Mouse (Mus musculus) cortical plate, adult 2 months (tissue): ENCODE results near the gene Shisa4. TPM values are rescaled to one million over a fixed set of nuclear protein-coding genes. Genes with fewer than 3 reads are reported as not detected.
A peak's percentile ranks its signal among the peaks of the same experiment; 100 is the strongest.
"Not testable (repeated sequence)": the region's sequence is repeated elsewhere in the genome, so short reads cannot be mapped to it uniquely, and the experiment has no call there.

Source experiments
- H3K27ac ChIP-seq: fragments of 200-500 bp; 2 replicates; pipeline ENCODE4 v1.5.1; 2012; ENCODE audit warnings: low read length, control low read depth, inconsistent platforms; ENCODE audit not compliant: insufficient read depth
- H3K4me1 ChIP-seq: fragments of 200-500 bp; 2 replicates; pipeline ENCODE4 v1.6.1; 2011; ENCODE audit warnings: low read length; ENCODE audit not compliant: control insufficient read depth, insufficient read depth
- H3K4me3 ChIP-seq: fragments of 200-500 bp; 2 replicates; pipeline ENCODE4 v1.5.1; 2011; ENCODE audit warnings: mild to moderate bottlenecking, low read length, control low read depth; ENCODE audit not compliant: insufficient read depth
- CTCF ChIP-seq: fragments of 200-500 bp; IDR thresholded peaks from 2 replicates; pipeline ENCODE4 v1.5.1; 2011; ENCODE audit warnings: mild to moderate bottlenecking, control low read depth, low read length; ENCODE audit not compliant: insufficient read depth; ENCODE audit errors: extremely low read depth
- POLR2A ChIP-seq: fragments of 200-500 bp; IDR thresholded peaks from 2 replicates; pipeline ENCODE4 v1.6.1; 2011; ENCODE audit warnings: mild to moderate bottlenecking, low read length, control low read depth; ENCODE audit not compliant: insufficient read depth; ENCODE audit errors: extremely low read depth
- polyA plus RNA-seq: library from polyadenylated mRNA; depleted of rRNA; stranded (reverse); fragments of >200 nt; gene quantifications from 2 replicates; pipeline ENCODE4 v1.2.3, GENCODE M21; 2012

Shisa4 gene
- polyA plus RNA-seq, 1 experiment, result 220 TPM

DNA sequence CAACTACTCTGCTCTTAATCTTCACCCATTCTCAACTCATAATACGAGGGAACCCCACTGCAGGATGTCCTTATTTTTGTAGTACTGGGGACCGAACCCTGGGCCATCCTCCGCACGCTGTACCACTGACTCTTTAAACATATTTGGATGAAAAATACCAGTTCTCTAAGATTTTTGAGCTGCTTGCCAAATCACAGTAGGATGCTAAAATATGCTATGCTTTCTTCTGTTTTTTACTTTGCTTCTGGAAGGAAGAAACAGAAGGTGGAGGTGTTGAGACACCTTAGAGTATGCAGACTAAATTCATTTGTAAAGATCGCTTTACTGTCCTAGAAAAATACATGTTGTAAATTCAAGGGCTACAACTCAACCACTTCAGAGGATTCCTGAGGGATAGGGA is 9.1 kb upstream of the Shisa4 start:
- H3K27ac ChIP-seq, result no peak overlapping the region
- TF ChIP-seq POLR2A (no peak), CTCF (no peak)
- no peak overlapping the region for H3K4me3 ChIP-seq
- peaks cover 10% of the 10 kb centered on the region for H3K4me1 ChIP-seq

- TF ChIP-seq CTCF, result peak; percentile 17; the same call in 1 of the 2 replicates
- H3K4me1 ChIP-seq, result peaks cover 14% of the 10 kb centered on the region
- H3K4me3 ChIP-seq, result not testable (repeated sequence)
- 0 out of 2 replicates have a peak overlapping the region, but pooled peaks have one; percentile 7 for H3K27ac ChIP-seq
Measured at GRCm38 (mm10) chr1:135381560-135381959, 6.5 kb upstream of the Shisa4 start.

- no peak overlapping the region for H3K4me3 ChIP-seq
- peaks cover 13% of the 10 kb centered on the region for H3K4me1 ChIP-seq
- peak overlapping the region; percentile 78 for H3K27ac ChIP-seq
- TF ChIP-seq CTCF, result no peak
- peak; percentile 47; the same call in 1 of the 2 replicates for TF ChIP-seq POLR2A
Measured at GRCm38 (mm10) chr1:135380071-135380991, 5.3 kb upstream of the Shisa4 start.

GRCm38 (mm10) chr1:135379048-135379447 is 4.0 kb upstream of the Shisa4 start:
- Histone ChIP-seq H3K4me1 (peaks cover 6% of the 10 kb centered on the region), H3K4me3 (no peak overlapping the region), H3K27ac (0 out of 2 replicates have a peak overlapping the region, but pooled peaks have one; percentile 18)
- no peak for TF ChIP-seq POLR2A
- TF ChIP-seq CTCF, result no peak

DNA sequence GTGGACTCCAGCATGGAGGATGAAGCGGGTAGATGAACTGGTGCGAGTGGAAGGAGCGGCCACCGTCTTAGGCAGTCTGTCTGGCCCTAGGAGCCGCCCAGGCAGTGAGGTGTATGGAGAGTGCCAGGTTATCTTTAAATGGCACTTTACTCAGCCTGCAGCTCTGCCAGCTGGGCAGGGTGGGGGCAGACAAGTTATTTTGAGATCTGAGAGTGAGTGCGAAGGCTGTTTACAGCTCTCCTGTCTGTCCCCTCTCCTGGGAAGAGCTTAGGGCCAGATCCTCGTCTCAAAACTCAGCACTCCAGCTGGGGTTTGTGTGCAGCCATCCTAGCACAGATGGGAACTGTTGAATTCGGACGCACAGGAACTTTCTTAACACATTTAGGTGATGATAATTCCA is 3.5 kb upstream of the Shisa4 start:
- Histone ChIP-seq H3K4me1 (peaks cover 6% of the 10 kb centered on the region), H3K27ac (peak overlapping the region; percentile 43), H3K4me3 (no peak overlapping the region)
- TF ChIP-seq CTCF (no peak), POLR2A (no peak)

GRCm38 (mm10) chr1:135374175-135374867 is 716 bp downstream of the Shisa4 start:
- no peak for TF ChIP-seq CTCF
- 0 out of 2 replicates have a peak, but pooled peaks have one; percentile 32 for TF ChIP-seq POLR2A
- peak overlapping the region; percentile 94 for H3K27ac ChIP-seq
- peaks cover 5% of the 10 kb centered on the region for H3K4me1 ChIP-seq
- peak overlapping the region; percentile 84 for H3K4me3 ChIP-seq

DNA sequence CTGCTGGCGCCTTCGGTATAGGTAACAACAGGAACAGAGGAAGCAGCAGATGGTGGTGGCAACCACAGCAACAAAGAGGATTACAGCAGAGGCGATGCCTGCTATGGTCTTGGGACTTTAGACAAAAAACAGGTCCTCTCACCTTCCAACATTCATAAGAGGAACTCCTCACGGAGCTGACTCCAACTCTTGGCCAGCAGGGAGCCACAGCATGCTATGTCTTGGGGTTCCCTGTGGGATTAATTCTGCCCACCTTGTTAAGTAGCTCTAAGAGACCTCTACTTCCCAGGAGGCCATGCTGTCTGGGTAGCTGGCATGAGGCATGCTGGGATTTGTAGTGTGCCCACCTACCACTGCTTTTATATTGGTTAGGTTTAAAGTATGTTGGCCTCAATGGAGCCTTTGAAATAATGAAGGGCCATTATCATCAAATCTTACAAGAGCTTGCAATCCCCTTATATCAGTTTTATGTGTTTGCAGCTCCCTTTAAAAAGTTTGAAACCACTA is 1.8 kb downstream of the Shisa4 start:
- Histone ChIP-seq H3K27ac (no peak overlapping the region), H3K4me3 (peak overlapping the region; percentile 84), H3K4me1 (peaks cover 2% of the 10 kb centered on the region; the same call in 1 of the 2 replicates)
- no peak for TF ChIP-seq CTCF
- no peak for TF ChIP-seq POLR2A

DNA sequence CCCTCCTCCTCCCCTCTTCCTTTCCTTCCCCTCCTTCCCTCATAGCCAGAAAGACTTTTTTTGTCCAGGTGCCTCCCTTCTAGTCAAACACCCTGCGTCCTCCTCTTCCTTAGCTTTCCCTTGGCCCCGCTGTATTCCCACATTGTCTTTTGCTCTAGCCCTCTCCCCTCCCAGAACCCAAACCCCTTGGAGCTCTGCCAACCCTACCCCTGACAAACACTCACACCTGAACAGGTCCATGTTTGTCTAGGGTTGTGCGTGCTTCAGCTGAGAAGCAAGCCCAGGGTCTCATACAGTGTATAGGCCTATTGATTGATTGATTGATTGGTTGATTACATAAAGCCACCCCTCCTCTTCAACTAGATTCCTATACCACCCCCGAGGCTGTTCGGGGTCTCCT is 5.6 kb downstream of the Shisa4 start:
- no peak; the same call in 1 of the 2 replicates for TF ChIP-seq POLR2A
- TF ChIP-seq CTCF, result no peak
- Histone ChIP-seq H3K4me1 (no peaks in the 10 kb centered on the region), H3K27ac (no peak overlapping the region), H3K4me3 (no peak overlapping the region)

DNA sequence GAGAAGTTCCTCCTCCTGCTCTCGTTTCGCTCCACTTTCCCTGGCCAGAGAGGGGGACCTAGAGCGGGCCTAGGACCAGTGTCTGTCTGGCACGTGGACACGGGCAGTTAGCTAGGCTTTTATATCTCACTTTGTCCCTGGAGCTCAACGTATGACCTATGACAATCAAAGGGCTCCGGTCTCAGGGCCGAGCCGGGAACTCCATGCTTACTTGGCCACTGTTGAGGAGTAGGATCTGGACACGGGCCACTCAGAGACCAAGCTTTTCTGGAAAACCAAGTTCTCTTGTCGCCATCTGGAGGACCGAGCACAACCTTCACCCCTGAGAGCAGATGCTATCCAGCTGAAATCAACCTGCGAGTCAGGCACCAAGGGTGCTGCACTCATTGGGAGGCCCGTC is 6.1 kb downstream of the Shisa4 start:
- TF ChIP-seq CTCF (peak; percentile 42; the same call in 1 of the 2 replicates), POLR2A (peak; percentile 49; the same call in 1 of the 2 replicates)
- H3K27ac ChIP-seq, result peak overlapping the region; percentile 2; the same call in 1 of the 2 replicates
- peak overlapping the region; percentile 28; the same call in 1 of the 2 replicates for H3K4me3 ChIP-seq
- H3K4me1 ChIP-seq, result no peaks in the 10 kb centered on the region
